Mouse (Mus musculus): ENCODE data around the gene Lifr. TPM values are rescaled to one million over a fixed set of nuclear protein-coding genes. Genes with fewer than 3 reads are reported as not detected.

Lifr gene
- polyA plus RNA-seq, 1 experiment from 2014 or later: 29.3 TPM

DNA sequence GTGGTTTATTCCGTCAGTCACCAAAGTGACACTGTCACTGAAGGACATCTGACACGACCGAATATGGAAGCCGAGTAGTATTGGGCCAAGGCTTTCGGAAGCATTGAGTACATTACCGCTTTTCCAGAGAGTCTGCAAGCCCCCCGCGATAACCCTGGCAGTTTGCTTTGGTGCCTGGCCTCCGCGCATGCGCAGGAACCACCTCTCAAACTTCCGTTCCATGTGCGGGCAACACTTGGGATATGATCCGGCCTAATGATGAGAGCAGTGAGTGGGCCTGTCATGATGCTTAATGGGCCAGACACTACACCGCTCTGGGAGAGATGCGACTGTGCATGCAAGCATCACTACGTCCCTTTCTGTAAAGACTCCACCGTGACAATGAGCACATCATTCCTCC, 59.4 kb downstream of the Lifr start:
- H3K4me2 ChIP-seq (ENCODE audit: low read length): no peak overlapping the region
- no peaks in the 10 kb centered on the region for H3K9me3 ChIP-seq (ENCODE audit: control insufficient read depth, low read length)
- H3K9ac ChIP-seq (ENCODE audit: low read length): no peak overlapping the region
- 93% methylated on average over 18 of the region's 18 CpGs for WGBS
- H3K27ac ChIP-seq (ENCODE audit: low read depth): no peak overlapping the region
- no peak for ATAC-seq (replicated peaks; ENCODE audit: low FRiP score, low TSS enrichment, low read depth)
- H3K4me1 ChIP-seq (replicated peaks; ENCODE audit: control insufficient read depth, insufficient read depth, low read length): peaks cover 11% of the 10 kb centered on the region
- H3K4me3 ChIP-seq (ENCODE audit: low read depth, low read length): no peak overlapping the region
- no peak for DNase-seq (ENCODE audit: low spot score)
- H3K27me3 ChIP-seq (replicated peaks; ENCODE audit: control insufficient read depth, insufficient read depth, low read length): no peaks in the 10 kb centered on the region
- H3K36me3 ChIP-seq (ENCODE audit: control insufficient read depth, insufficient read depth, low read length): no peaks in the 10 kb centered on the region

DNA sequence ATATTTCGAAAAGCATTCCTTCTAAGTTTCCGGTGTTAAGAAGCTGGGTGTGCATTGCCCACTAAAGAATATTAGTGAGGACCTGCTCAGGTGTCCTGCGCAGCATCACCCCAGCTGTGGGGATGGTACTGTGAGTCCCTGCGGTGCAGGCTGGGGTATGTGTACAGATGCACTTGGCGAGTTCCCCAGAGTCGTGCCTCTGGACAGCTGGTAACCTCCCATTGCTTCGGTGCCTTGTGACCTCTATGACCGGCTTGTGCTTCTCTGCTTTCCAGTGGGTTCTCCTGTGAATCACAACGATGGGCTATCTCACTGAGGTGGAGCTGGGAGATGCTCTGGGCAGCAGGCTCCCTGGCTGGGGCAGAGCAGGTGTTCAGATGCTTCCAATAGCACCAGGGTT, 60.2 kb downstream of the Lifr start:
- 92% methylated on average over 9 of the region's 9 CpGs for whole genome bisulfite sequencing
- Histone ChIP-seq H3K4me3 (ENCODE audit: low read depth, low read length) (no peak overlapping the region), H3K9me3 (ENCODE audit: control insufficient read depth, low read length) (no peaks in the 10 kb centered on the region), H3K4me1 (replicated peaks; ENCODE audit: control insufficient read depth, insufficient read depth, low read length) (peaks cover 13% of the 10 kb centered on the region), H3K4me2 (ENCODE audit: low read length) (no peak overlapping the region), H3K27ac (ENCODE audit: low read depth) (no peak overlapping the region), H3K27me3 (replicated peaks; ENCODE audit: control insufficient read depth, insufficient read depth, low read length) (no peaks in the 10 kb centered on the region), H3K36me3 (ENCODE audit: control insufficient read depth, insufficient read depth, low read length) (no peaks in the 10 kb centered on the region), H3K9ac (ENCODE audit: low read length) (no peak overlapping the region)
- ATAC-seq (replicated peaks; ENCODE audit: low FRiP score, low TSS enrichment, low read depth) (no peak), DNase-seq (ENCODE audit: low spot score) (no peak)

DNA sequence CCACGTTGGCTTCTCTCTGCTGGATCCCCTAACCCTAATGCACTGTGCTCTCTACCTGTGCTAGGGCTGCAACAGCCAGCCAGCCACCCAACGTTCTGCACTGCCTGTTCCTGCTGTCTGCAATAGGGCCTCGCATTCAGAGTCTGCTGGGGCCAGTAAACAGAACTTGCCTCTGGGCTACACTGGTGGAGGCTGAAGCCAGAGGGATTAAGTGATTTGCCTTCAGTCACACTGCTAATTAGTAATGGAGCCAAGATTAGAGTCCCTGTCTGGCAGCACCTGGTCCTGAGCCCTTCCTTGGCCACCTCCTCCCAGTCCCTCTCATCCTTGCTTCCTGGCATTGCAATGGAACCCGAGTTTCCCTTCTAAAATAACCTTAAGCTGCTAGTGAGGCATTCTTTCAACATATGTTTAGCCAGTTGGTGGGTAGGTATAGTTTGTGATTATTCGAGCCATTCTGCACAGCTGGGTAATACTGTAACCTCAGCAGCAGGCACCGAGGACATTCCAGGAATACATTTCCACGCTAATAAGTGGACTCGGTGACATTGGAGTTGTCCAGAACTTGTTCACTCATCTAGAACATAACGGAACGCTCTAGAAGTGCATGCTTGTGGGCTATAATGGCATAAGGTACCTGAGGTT, 61.8 kb downstream of the Lifr start:
- Histone ChIP-seq H3K27me3 (replicated peaks; ENCODE audit: control insufficient read depth, insufficient read depth, low read length) (no peaks in the 10 kb centered on the region), H3K4me1 (replicated peaks; ENCODE audit: control insufficient read depth, insufficient read depth, low read length) (peaks cover 10% of the 10 kb centered on the region), H3K4me3 (ENCODE audit: low read depth, low read length) (no peak overlapping the region), H3K27ac (ENCODE audit: low read depth) (no peak overlapping the region), H3K9ac (ENCODE audit: low read length) (no peak overlapping the region), H3K9me3 (ENCODE audit: control insufficient read depth, low read length) (no peaks in the 10 kb centered on the region), H3K36me3 (ENCODE audit: control insufficient read depth, insufficient read depth, low read length) (0 out of 2 replicates have a peak, but pooled peaks cover 7% of the 10 kb centered on the region), H3K4me2 (ENCODE audit: low read length) (no peak overlapping the region)
- DNase-seq (ENCODE audit: low spot score): no peak
- no peak for ATAC-seq (replicated peaks; ENCODE audit: low FRiP score, low TSS enrichment, low read depth)
- 81% methylated on average over 10 of the region's 10 CpGs for WGBS

- no peak overlapping the region for H3K9ac ChIP-seq (ENCODE audit: low read length)
- no peak for ATAC-seq (replicated peaks; ENCODE audit: low FRiP score, low TSS enrichment, low read depth)
- H3K4me2 ChIP-seq (ENCODE audit: low read length): no peak overlapping the region
- no peak overlapping the region for H3K27ac ChIP-seq (ENCODE audit: low read depth)
- peaks cover 11% of the 10 kb centered on the region; the same call in 1 of the 2 replicates for H3K36me3 ChIP-seq (ENCODE audit: control insufficient read depth, insufficient read depth, low read length)
- DNase-seq (ENCODE audit: low spot score): no peak
- H3K9me3 ChIP-seq (ENCODE audit: control insufficient read depth, low read length): no peaks in the 10 kb centered on the region
- peaks cover 10% of the 10 kb centered on the region for H3K4me1 ChIP-seq (replicated peaks; ENCODE audit: control insufficient read depth, insufficient read depth, low read length)
- no peak overlapping the region for H3K4me3 ChIP-seq (ENCODE audit: low read depth, low read length)
- WGBS: 82% methylated on average over 15 of the region's 15 CpGs
- H3K27me3 ChIP-seq (replicated peaks; ENCODE audit: control insufficient read depth, insufficient read depth, low read length): no peaks in the 10 kb centered on the region
Observed at GRCm38 (mm10) chr15:7154010-7154736, 63.8 kb downstream of the Lifr start.

DNA sequence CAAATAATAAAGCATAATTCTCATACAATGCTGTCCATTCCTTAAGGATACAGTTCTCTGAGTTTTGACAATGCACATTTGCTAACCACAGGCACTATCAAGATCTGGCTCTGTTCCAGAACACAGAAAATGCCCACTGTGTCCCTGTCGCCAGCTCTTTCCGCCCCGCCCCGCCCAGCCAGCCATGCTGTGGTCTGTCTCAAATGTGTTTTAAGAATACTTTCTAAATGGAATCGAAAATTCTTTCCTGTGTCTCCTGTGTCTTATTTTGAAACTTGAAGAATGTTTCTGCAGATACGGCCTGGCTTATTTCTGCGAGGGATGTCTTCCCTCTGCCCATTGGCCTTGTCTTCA, 64.3 kb downstream of the Lifr start:
- H3K9ac ChIP-seq (ENCODE audit: low read length): no peak overlapping the region
- peaks cover 16% of the 10 kb centered on the region; the same call in 1 of the 2 replicates for H3K36me3 ChIP-seq (ENCODE audit: control insufficient read depth, insufficient read depth, low read length)
- H3K4me3 ChIP-seq (ENCODE audit: low read depth, low read length): no peak overlapping the region
- no peaks in the 10 kb centered on the region for H3K27me3 ChIP-seq (replicated peaks; ENCODE audit: control insufficient read depth, insufficient read depth, low read length)
- H3K4me2 ChIP-seq (ENCODE audit: low read length): no peak overlapping the region
- H3K4me1 ChIP-seq (replicated peaks; ENCODE audit: control insufficient read depth, insufficient read depth, low read length): peaks cover 10% of the 10 kb centered on the region
- 67% methylated on average over 7 of the region's 7 CpGs for WGBS
- H3K9me3 ChIP-seq (ENCODE audit: control insufficient read depth, low read length): no peaks in the 10 kb centered on the region
- no peak for ATAC-seq (replicated peaks; ENCODE audit: low FRiP score, low TSS enrichment, low read depth)
- DNase-seq (ENCODE audit: low spot score): no peak
- H3K27ac ChIP-seq (ENCODE audit: low read depth): no peak overlapping the region

DNA sequence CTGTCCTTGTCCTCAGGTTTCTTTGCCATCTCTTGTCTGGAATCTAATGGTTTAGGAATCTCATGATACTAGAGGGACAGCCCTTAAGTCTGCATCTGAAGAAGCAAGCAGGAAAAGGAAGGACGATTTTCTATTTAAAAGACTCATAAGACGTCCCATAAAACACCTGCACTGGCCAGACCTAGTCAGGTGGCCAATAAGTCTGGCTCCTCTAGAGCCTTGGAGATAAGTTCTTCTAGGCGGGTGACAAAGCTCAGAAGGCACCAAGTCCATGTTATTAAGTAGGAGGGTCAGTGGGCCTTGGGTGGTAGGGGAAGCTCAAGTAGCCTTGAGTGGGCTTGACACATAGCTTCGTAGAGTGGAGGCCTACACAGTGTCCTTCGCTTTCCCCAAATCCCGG, 67.2 kb downstream of the Lifr start:
- peaks cover 10% of the 10 kb centered on the region for H3K4me1 ChIP-seq (replicated peaks; ENCODE audit: control insufficient read depth, insufficient read depth, low read length)
- no peak for ATAC-seq (replicated peaks; ENCODE audit: low FRiP score, low TSS enrichment, low read depth)
- 77% methylated on average over 6 of the region's 6 CpGs for WGBS

GRCm38 (mm10) chr15:7159869-7160268, 69.5 kb downstream of the Lifr start:
- 89% methylated on average over 9 of the region's 9 CpGs for WGBS
- no peaks in the 10 kb centered on the region for H3K27me3 ChIP-seq (replicated peaks; ENCODE audit: control insufficient read depth, insufficient read depth, low read length)
- H3K4me1 ChIP-seq (replicated peaks; ENCODE audit: control insufficient read depth, insufficient read depth, low read length): peaks cover 2% of the 10 kb centered on the region; the same call in 1 of the 2 replicates
- H3K36me3 ChIP-seq (ENCODE audit: control insufficient read depth, insufficient read depth, low read length): peaks cover 24% of the 10 kb centered on the region; the same call in 1 of the 2 replicates
- DNase-seq (ENCODE audit: low spot score) (no peak), ATAC-seq (replicated peaks; ENCODE audit: low FRiP score, low TSS enrichment, low read depth) (no peak)
- H3K9ac ChIP-seq (ENCODE audit: low read length): no peak overlapping the region
- no peaks in the 10 kb centered on the region for H3K9me3 ChIP-seq (ENCODE audit: control insufficient read depth, low read length)
- no peak overlapping the region for H3K27ac ChIP-seq (ENCODE audit: low read depth)
- H3K4me2 ChIP-seq (ENCODE audit: low read length): no peak overlapping the region
- no peak overlapping the region for H3K4me3 ChIP-seq (ENCODE audit: low read depth, low read length)

More for the DNA sequence above, 67.2 kb downstream of the Lifr start:
- Histone ChIP-seq H3K4me2 (ENCODE audit: low read length) (no peak overlapping the region), H3K36me3 (ENCODE audit: control insufficient read depth, insufficient read depth, low read length) (peaks cover 20% of the 10 kb centered on the region; the same call in 1 of the 2 replicates), H3K27ac (ENCODE audit: low read depth) (no peak overlapping the region), H3K4me3 (ENCODE audit: low read depth, low read length) (no peak overlapping the region), H3K9ac (ENCODE audit: low read length) (no peak overlapping the region), H3K9me3 (ENCODE audit: control insufficient read depth, low read length) (no peaks in the 10 kb centered on the region), H3K27me3 (replicated peaks; ENCODE audit: control insufficient read depth, insufficient read depth, low read length) (no peaks in the 10 kb centered on the region)
- DNase-seq (ENCODE audit: low spot score): no peak

GRCm38 (mm10) chr15:7160321-7160720, 69.9 kb downstream of the Lifr start:
- no peak overlapping the region for H3K27ac ChIP-seq (ENCODE audit: low read depth)
- no peak for DNase-seq (ENCODE audit: low spot score)
- 74% methylated on average over 8 of the region's 8 CpGs for WGBS
- no peaks in the 10 kb centered on the region for H3K27me3 ChIP-seq (replicated peaks; ENCODE audit: control insufficient read depth, insufficient read depth, low read length)
- no peak overlapping the region for H3K4me3 ChIP-seq (ENCODE audit: low read depth, low read length)
- H3K36me3 ChIP-seq (ENCODE audit: control insufficient read depth, insufficient read depth, low read length): peaks cover 25% of the 10 kb centered on the region
- H3K4me2 ChIP-seq (ENCODE audit: low read length): no peak overlapping the region
- no peaks in the 10 kb centered on the region for H3K9me3 ChIP-seq (ENCODE audit: control insufficient read depth, low read length)
- H3K4me1 ChIP-seq (replicated peaks; ENCODE audit: control insufficient read depth, insufficient read depth, low read length): no peaks in the 10 kb centered on the region
- ATAC-seq (replicated peaks; ENCODE audit: low FRiP score, low TSS enrichment, low read depth): no peak
- no peak overlapping the region for H3K9ac ChIP-seq (ENCODE audit: low read length)

DNA sequence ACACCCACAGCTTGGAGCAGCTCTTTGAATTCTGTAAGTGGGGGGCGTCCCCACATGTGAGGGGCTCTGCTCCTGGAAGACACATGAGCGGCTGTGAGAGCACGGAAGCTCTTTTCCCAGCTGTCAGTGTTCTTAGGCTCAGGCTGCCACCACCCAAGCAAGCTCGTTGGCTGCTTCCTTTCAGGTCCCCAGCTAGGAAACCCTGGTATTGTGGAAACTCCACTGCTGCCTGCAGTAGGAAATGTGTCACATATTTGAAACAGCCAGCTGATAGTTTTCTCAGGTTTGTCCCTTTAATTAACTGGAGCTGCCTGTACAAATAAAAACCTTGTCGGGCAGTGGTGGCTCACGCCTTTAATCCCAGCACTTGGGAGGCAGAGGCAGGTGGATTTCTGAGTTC, 73.4 kb downstream of the Lifr start:
- H3K36me3 ChIP-seq (ENCODE audit: control insufficient read depth, insufficient read depth, low read length): peaks cover 34% of the 10 kb centered on the region
- 84% methylated on average over 6 of the region's 6 CpGs for WGBS

More for the DNA sequence above, 73.4 kb downstream of the Lifr start:
- no peak for ATAC-seq (replicated peaks; ENCODE audit: low FRiP score, low TSS enrichment, low read depth)
- no peak overlapping the region for H3K27ac ChIP-seq (ENCODE audit: low read depth)
- H3K4me2 ChIP-seq (ENCODE audit: low read length): no peak overlapping the region
- H3K4me1 ChIP-seq (replicated peaks; ENCODE audit: control insufficient read depth, insufficient read depth, low read length): no peaks in the 10 kb centered on the region
- H3K27me3 ChIP-seq (replicated peaks; ENCODE audit: control insufficient read depth, insufficient read depth, low read length): no peaks in the 10 kb centered on the region
- H3K9ac ChIP-seq (ENCODE audit: low read length): no peak overlapping the region
- no peaks in the 10 kb centered on the region for H3K9me3 ChIP-seq (ENCODE audit: control insufficient read depth, low read length)
- no peak overlapping the region for H3K4me3 ChIP-seq (ENCODE audit: low read depth, low read length)
- no peak for DNase-seq (ENCODE audit: low spot score)

Data from intestine, embryonic 14.5 days (tissue).